Mouse (Mus musculus): ENCODE measurements around the gene Fignl2. TPM values are rescaled to one million over a fixed set of nuclear protein-coding genes. Genes with fewer than 3 reads are reported as not detected.

The Fignl2 gene
- polyA plus RNA-seq (2015; fragmentation: Illumina TruSeq; extraction: RNeasy Lipid Tissue Mini Kit (QIAGEN cat#74804); ENCODE audit: low read depth, low replicate concordance), result 0.62 TPM

GRCm38 (mm10) chr15:101077813-101078730, at the start of gene Fignl2:
TSS of gene Fignl2 (minus strand) at chr15:101078567.

GRCm38 (mm10) chr15:101115511-101116110, 37.2 kb upstream of the Fignl2 start, which contains the start of gene Ankrd33:
TSS of gene Ankrd33 (plus strand) at chr15:101115755.

DNA sequence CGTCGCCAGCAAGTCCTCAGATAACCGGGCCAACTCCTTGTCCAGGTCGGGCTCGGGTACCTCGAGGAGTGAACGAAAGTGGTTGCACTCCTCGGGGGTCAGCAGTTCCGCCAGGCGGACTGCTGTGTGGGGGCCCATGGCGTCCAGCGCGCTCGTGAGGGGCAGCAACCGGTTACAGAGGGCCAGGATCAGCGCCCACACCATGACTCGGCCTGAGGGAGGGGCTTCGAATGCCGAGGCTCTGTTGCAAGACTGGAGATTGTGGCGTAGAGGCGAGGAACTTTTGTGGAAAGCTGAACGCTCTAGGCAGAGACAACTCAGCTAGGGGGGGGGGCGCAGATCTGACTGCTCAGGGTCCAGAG, 31.2 kb downstream of the Fignl2 start, which contains the start of gene Gm47841:
TSS of gene Gm47841 (minus strand) at position 204 of the 362 bp plus-strand sequence.

Other genes starting within 250 kb of the Fignl2 start
- gene Scn8a, start 208.7 kb downstream of the Fignl2 start, polyA plus RNA-seq (2015; fragmentation: Illumina TruSeq; extraction: RNeasy Lipid Tissue Mini Kit (QIAGEN cat#74804); ENCODE audit: low read depth, low replicate concordance), result 82.5 TPM
- gene Gm47841, start 31.2 kb downstream of the Fignl2 start, polyA plus RNA-seq (2015; fragmentation: Illumina TruSeq; extraction: RNeasy Lipid Tissue Mini Kit (QIAGEN cat#74804); ENCODE audit: low read depth, low replicate concordance), result not detected
- not detected for gene Ankrd33, start 37.2 kb upstream of the Fignl2 start, polyA plus RNA-seq (2015; fragmentation: Illumina TruSeq; extraction: RNeasy Lipid Tissue Mini Kit (QIAGEN cat#74804); ENCODE audit: low read depth, low replicate concordance)
- gene Acvrl1, start 50.0 kb upstream of the Fignl2 start, polyA plus RNA-seq (2015; fragmentation: Illumina TruSeq; extraction: RNeasy Lipid Tissue Mini Kit (QIAGEN cat#74804); ENCODE audit: low read depth, low replicate concordance), result 13.8 TPM
- gene Acvr1b, start 95.5 kb upstream of the Fignl2 start, polyA plus RNA-seq (2015; fragmentation: Illumina TruSeq; extraction: RNeasy Lipid Tissue Mini Kit (QIAGEN cat#74804); ENCODE audit: low read depth, low replicate concordance), result 62.2 TPM
- 29.4 TPM for gene Grasp, start 145.6 kb upstream of the Fignl2 start, polyA plus RNA-seq (2015; fragmentation: Illumina TruSeq; extraction: RNeasy Lipid Tissue Mini Kit (QIAGEN cat#74804); ENCODE audit: low read depth, low replicate concordance)
- gene Nr4a1, start 175.7 kb upstream of the Fignl2 start, polyA plus RNA-seq (2015; fragmentation: Illumina TruSeq; extraction: RNeasy Lipid Tissue Mini Kit (QIAGEN cat#74804); ENCODE audit: low read depth, low replicate concordance), result 91.2 TPM
- 44.3 TPM for gene Atg101, start 205.7 kb upstream of the Fignl2 start, polyA plus RNA-seq (2015; fragmentation: Illumina TruSeq; extraction: RNeasy Lipid Tissue Mini Kit (QIAGEN cat#74804); ENCODE audit: low read depth, low replicate concordance)
- not detected for gene 6030408B16Rik, start 214.6 kb upstream of the Fignl2 start, polyA plus RNA-seq (2015; fragmentation: Illumina TruSeq; extraction: RNeasy Lipid Tissue Mini Kit (QIAGEN cat#74804); ENCODE audit: low read depth, low replicate concordance)